Mouse (Mus musculus) CH12.LX (cell line): ENCODE results near the gene Pdzrn4. TPM values are rescaled to one million over a fixed set of nuclear protein-coding genes. Genes with fewer than 3 reads are reported as not detected.
"Not testable (repeated sequence)": the region's sequence is repeated elsewhere in the genome, so short reads cannot be mapped to it uniquely, and the experiment has no call there.

Experiments used
- DNase-seq: peaks from one replicate; pipeline ENCODE4 v3.0.0-alpha.2; 2013; ENCODE audit errors: extremely low read depth
- H3K27ac ChIP-seq: 2 replicates; pipeline ENCODE4 v1.5.1; 2012; ENCODE audit warnings: low read depth, mild to moderate bottlenecking, control low read depth, moderate library complexity; ENCODE audit not compliant: insufficient read depth
- H3K27me3 ChIP-seq: replicated peaks from 2 replicates; pipeline ENCODE3; 2012; ENCODE audit warnings: inconsistent platforms
- H3K36me3 ChIP-seq, 2 experiments: replicated peaks in 1 of 2; 2 replicates each; pipeline versions ENCODE3 to v1.6.1; 2012; ENCODE audit warnings: inconsistent platforms in 1 of 2, low read length in 1 of 2, mild to moderate bottlenecking in 1 of 2, mixed read lengths in 1 of 2, moderate library complexity in 1 of 2; ENCODE audit not compliant: control insufficient read depth in 1 of 2, insufficient read depth in 1 of 2
- H3K4me1 ChIP-seq, 2 experiments: 2 replicates each; pipeline ENCODE4 v1.6.1; 2012; ENCODE audit warnings: inconsistent platforms in 1 of 2, moderate library complexity in 1 of 2; ENCODE audit not compliant: insufficient read depth in 2 of 2, control insufficient read depth in 1 of 2
- H3K4me2 ChIP-seq: 2 replicates; pipeline ENCODE4 v1.6.1; 2012; ENCODE audit warnings: low read depth, mild to moderate bottlenecking, control low read depth; ENCODE audit not compliant: poor library complexity, insufficient read depth, severe bottlenecking
- H3K4me3 ChIP-seq, 3 experiments: fragments of 150-350 bp in 1 of 3; sonication (generic) in 1 of 3; replicated peaks in 1 of 3; 2 replicates each; pipeline versions ENCODE3 to v1.5.1; 2011 to 2012; ENCODE audit warnings: low read depth in 2 of 3, low read length in 2 of 3, mild to moderate bottlenecking in 2 of 3, moderate library complexity in 2 of 3, control low read depth in 1 of 3, improper control_type of control experiment in 1 of 3, inconsistent platforms in 1 of 3, mixed read lengths in 1 of 3; ENCODE audit not compliant: poor library complexity in 1 of 3
- H3K79me2 ChIP-seq: replicated peaks from 2 replicates; pipeline ENCODE4 v1.6.1; 2012; ENCODE audit warnings: mild to moderate bottlenecking, moderate library complexity; ENCODE audit not compliant: control insufficient read depth, poor library complexity, insufficient read depth, severe bottlenecking; ENCODE audit errors: extremely low read depth
- H3K9ac ChIP-seq: 2 replicates; pipeline ENCODE4 v1.6.1; 2012; ENCODE audit warnings: low read depth, mild to moderate bottlenecking, control low read depth, moderate library complexity; ENCODE audit not compliant: insufficient read depth
- H3K9me3 ChIP-seq: replicated peaks from 2 replicates; pipeline ENCODE3; 2012; ENCODE audit warnings: low read length, inconsistent platforms, mixed read lengths
- CTCF ChIP-seq, 2 experiments: IDR thresholded peaks in 1 of 2; conservative IDR thresholded peaks in 1 of 2; 2 replicates each; pipeline ENCODE4 v1.5.1; 2011 to 2012; ENCODE audit warnings: low read depth in 2 of 2, low read length in 2 of 2, improper control_type of control experiment in 1 of 2, inconsistent platforms in 1 of 2, mild to moderate bottlenecking in 1 of 2, moderate library complexity in 1 of 2
- E2F4 ChIP-seq: IDR thresholded peaks from 2 replicates; pipeline ENCODE4 v1.6.1; 2011; ENCODE audit warnings: low read depth, low read length, improper control_type of control experiment; ENCODE audit not compliant: insufficient replicate concordance
- ELF1 ChIP-seq: IDR thresholded peaks from 2 replicates; pipeline ENCODE4 v1.6.1; 2014; ENCODE audit warnings: low read depth, mild to moderate bottlenecking, inconsistent platforms, low read length, improper control_type of control experiment
- EP300 ChIP-seq: IDR thresholded peaks from 2 replicates; pipeline ENCODE4 v1.6.1; 2011; ENCODE audit warnings: low read length, improper control_type of control experiment
- MEF2A ChIP-seq: IDR thresholded peaks from 2 replicates; pipeline ENCODE4 v1.6.1; 2014; ENCODE audit warnings: low read depth, mild to moderate bottlenecking, inconsistent platforms, low read length, improper control_type of control experiment, borderline replicate concordance
- MXI1 ChIP-seq: IDR thresholded peaks from 2 replicates; pipeline ENCODE4 v1.6.1; 2011; ENCODE audit warnings: mild to moderate bottlenecking, low read depth, low read length, improper control_type of control experiment
- SIN3A ChIP-seq: IDR thresholded peaks from 2 replicates; pipeline ENCODE4 v1.6.1; 2012; ENCODE audit warnings: low read length, improper control_type of control experiment, inconsistent platforms
- TBP ChIP-seq: conservative IDR thresholded peaks from 2 replicates; pipeline ENCODE4 v1.6.1; 2011; ENCODE audit warnings: low read depth, low read length, improper control_type of control experiment
- TCF12 ChIP-seq: IDR thresholded peaks from 2 replicates; pipeline ENCODE4 v1.6.1; 2014; ENCODE audit warnings: low read depth, mild to moderate bottlenecking, inconsistent platforms, low read length, improper control_type of control experiment
- UBTF ChIP-seq: IDR thresholded peaks from 2 replicates; pipeline ENCODE4 v1.6.1; 2012; ENCODE audit warnings: low read depth, mild to moderate bottlenecking, inconsistent platforms, low read length, improper control_type of control experiment, moderate library complexity
- ZC3H11A ChIP-seq: IDR thresholded peaks from 2 replicates; pipeline ENCODE4 v1.6.1; 2012; ENCODE audit warnings: low read depth, mild to moderate bottlenecking, inconsistent platforms, low read length, improper control_type of control experiment
- ZMIZ1 ChIP-seq: IDR thresholded peaks from 2 replicates; pipeline ENCODE4 v1.6.1; 2012; ENCODE audit warnings: low read depth, mild to moderate bottlenecking, inconsistent platforms, low read length, improper control_type of control experiment
- ZNF384 ChIP-seq: IDR thresholded peaks from 2 replicates; pipeline ENCODE4 v1.6.1; 2012; ENCODE audit warnings: low read depth, low read length, improper control_type of control experiment, inconsistent platforms
- dilution Hi-C: fragments of 300-500 bp; cut with MboI; formaldehyde crosslinking; loops from 2 replicates; pipeline ENCODE4 v1.14.3; 2020; ENCODE audit warnings: low sequenced_read_pairs; ENCODE audit not compliant: extremely low pct_unique_long_range_greater_than_20kb, extremely low pct_ligation_motif_present
- in situ Hi-C: fragments of 300-500 bp; cut with MboI; formaldehyde crosslinking; loops from 3 replicates; pipeline ENCODE4 v1.14.3; 2019; ENCODE audit warnings: low sequenced_read_pairs, low pct_ligation_motif_present, low pct_unique_long_range_greater_than_20kb, mixed read lengths
- polyA plus RNA-seq: library from polyadenylated mRNA; unstranded; fragments of >175 nt; gene quantifications from 2 replicates; pipeline ENCODE4 v1.2.1, GENCODE M21; 2012; ENCODE audit warnings: low read depth; ENCODE audit not compliant: insufficient read length
- total RNA-seq, 2 experiments: library from RNA; depleted of rRNA; stranded (reverse); fragments of 300-350 nt in 1 of 2; fragments of >200 nt in 1 of 2; gene quantifications; 2 replicates each; pipeline ENCODE4 v1.2.3; 2012 to 2014

Pdzrn4 gene
- total RNA-seq (2012; rRNA removed) (not detected in 2 replicates), total RNA-seq (2014; rRNA removed) (not detected in 2 replicates), polyA plus RNA-seq (not detected in 2 replicates)

DNA sequence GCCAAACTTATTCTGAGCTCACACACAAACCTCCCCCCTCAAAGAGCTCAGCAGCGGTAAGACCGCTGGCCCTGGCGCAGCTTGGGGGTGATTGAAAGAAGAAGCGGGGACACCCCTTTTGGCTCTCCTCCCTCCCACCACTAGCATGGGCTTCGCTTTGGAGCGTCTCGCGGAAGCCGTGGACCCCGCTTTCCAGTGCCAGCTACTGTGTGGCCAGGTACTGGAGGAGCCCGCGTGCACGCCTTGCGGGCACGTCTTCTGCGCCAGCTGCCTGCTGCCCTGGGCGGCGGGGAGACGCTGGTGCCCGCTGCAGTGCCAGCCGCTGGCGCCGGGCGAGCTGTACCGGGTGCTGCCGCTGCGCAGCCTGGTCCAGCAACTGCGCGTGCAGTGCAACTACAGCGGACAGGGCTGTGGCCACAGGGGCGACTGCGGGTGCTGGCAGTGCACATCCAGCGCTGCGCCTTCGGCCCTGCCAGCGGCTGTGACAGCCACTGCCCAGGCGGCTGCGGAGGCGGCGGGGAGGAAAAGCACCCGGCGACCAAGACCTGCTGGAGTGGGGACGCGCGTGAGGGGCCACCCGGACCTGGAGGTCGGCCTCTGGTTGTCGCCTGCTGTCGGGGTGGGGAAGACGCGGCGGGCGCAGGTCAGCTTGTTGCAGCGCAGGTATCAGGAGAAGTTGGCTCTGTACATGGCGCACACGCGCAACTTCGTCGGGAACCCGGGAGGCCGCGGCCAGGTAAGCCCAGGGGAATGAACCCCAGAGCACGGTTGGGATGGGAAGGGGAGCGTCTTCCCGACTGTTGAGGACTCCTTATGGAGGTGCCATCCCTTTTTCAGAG lies at the start of gene Pdzrn4:
Pdzrn4 (plus strand) TSS at position 112 of the 839 bp plus-strand sequence.
- DNase-seq: no peak
- Histone ChIP-seq H3K27me3 (no peaks in the 10 kb centered on the region), H3K79me2 (no peaks in the 10 kb centered on the region), H3K4me1 (no peaks in the 10 kb centered on the region), H3K9me3 (peaks cover 58% of the 10 kb centered on the region), H3K36me3 (no peaks in the 10 kb centered on the region)
- in situ Hi-C loops: no loop called here
- dilution Hi-C loops: no loop called here
- TF ChIP-seq MEF2A: no peak
- TF ChIP-seq, all 38 proteins: peak for 0
- no peak within 1 kb of the TSS for H3K4me3 ChIP-seq
- H3K9ac ChIP-seq: no peak within 1 kb of the TSS
- no peak within 1 kb of the TSS for H3K27ac ChIP-seq
- no peak within 1 kb of the TSS for H3K4me2 ChIP-seq

DNA sequence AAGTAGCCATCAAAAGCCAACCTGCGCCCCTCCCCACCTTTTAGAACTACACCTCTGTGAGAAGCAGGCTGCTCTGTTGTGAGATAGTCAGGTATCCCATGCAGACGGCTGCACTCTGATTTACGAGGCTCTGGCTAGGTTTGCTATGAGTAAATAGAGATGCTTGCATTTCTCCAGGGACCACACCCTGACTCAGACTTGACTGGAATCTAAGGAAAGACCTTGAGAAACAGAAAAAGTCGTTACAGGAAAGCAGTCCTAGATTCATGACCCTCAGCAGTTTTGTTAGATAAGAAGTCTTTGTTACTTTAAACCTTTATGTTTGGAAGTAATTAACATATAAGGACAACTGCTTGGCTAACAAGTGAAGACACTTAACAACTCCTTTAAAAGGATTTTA lies 49.3 kb upstream of the Pdzrn4 start:
- no peak overlapping the region for H3K4me2 ChIP-seq
- H3K27ac ChIP-seq: no peak overlapping the region
- no peaks in the 10 kb centered on the region for H3K79me2 ChIP-seq
- in situ Hi-C loops: no loop called here
- no peak for TF ChIP-seq ZC3H11A
- TF ChIP-seq MXI1: no peak
- TF ChIP-seq EP300: no peak
- no peak for TF ChIP-seq E2F4
- TF ChIP-seq ZMIZ1: no peak
- TF ChIP-seq MEF2A: no peak
- TF ChIP-seq, all 38 proteins: peak for 0
- Histone ChIP-seq H3K36me3 (no peaks in the 10 kb centered on the region), H3K27me3 (no peaks in the 10 kb centered on the region), H3K9me3 (peaks cover 61% of the 10 kb centered on the region), H3K4me3 (no peak overlapping the region), H3K9ac (no peak overlapping the region), H3K4me1 (no peaks in the 10 kb centered on the region)
- dilution Hi-C loops: no loop called here
- no peak for DNase-seq

DNA sequence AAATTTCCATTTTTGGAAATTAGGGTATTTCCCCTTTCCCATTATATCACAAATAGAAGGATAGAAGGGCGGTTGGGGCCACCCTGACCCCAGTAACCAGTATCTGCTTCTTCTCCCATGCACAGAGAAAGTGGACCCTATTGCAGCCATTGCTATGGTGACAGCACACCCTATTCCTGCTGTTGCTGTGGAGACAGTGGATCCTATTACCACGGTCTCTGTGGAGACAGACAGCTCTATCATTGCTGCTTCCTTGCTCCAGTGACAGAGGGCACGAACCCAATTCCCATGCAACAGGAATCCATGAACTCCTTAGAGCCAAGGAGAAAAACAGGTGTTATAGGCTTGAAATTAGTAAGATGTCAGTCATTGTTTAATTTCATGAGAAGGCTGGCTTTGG lies 48.8 kb upstream of the Pdzrn4 start:
- H3K9me3 ChIP-seq: peaks cover 63% of the 10 kb centered on the region
- in situ Hi-C loops: no loop called here
- no peaks in the 10 kb centered on the region for H3K4me1 ChIP-seq
- H3K4me2 ChIP-seq: no peak overlapping the region
- no peak for DNase-seq
- no peak for TF ChIP-seq ZNF384
- TF ChIP-seq ZC3H11A: no peak
- no peak for TF ChIP-seq TCF12
- TF ChIP-seq SIN3A: no peak
- no peak for TF ChIP-seq EP300
- no peak for TF ChIP-seq UBTF
- no peak for TF ChIP-seq MEF2A
- TF ChIP-seq CTCF (conservative IDR thresholded peaks at IDR 0.05 in 1 of 2, IDR thresholded peaks at IDR 0.05 in 1 of 2; ENCODE audit: low read depth in 2 of 2, low read length in 2 of 2): no peak
- TF ChIP-seq ELF1: no peak
- no peak for TF ChIP-seq TBP
- no peaks in the 10 kb centered on the region for H3K36me3 ChIP-seq
- H3K27me3 ChIP-seq: no peaks in the 10 kb centered on the region
- H3K27ac ChIP-seq: no peak overlapping the region
- dilution Hi-C loops: no loop called here
- H3K9ac ChIP-seq: no peak overlapping the region
- no peak overlapping the region for H3K4me3 ChIP-seq
- H3K79me2 ChIP-seq: no peaks in the 10 kb centered on the region

DNA sequence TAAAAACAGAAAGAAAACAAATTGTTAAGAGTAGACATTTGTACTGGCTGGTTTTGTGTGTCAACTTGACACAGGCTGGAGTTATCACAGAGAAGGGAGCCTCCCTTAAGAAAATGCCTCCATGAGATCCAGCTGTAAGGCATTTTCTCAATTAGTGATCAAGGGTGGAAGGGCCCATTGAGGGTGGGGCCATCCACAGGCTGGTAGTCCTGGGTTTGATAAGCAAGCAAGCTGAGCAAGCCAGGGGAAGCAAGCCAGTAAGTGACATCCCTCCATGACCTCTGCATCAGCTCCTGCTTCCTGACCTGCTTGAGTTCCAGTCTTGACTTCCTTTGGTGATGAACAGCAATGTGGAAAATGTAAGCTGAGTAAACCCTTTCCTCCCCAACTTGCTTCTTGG lies 48.2 kb upstream of the Pdzrn4 start:
- H3K4me1 ChIP-seq, H3K27me3 ChIP-seq, in situ Hi-C loops, DNase-seq, H3K36me3 ChIP-seq, H3K9ac ChIP-seq, H3K79me2 ChIP-seq, H3K4me3 ChIP-seq, dilution Hi-C loops, H3K4me2 ChIP-seq, H3K27ac ChIP-seq: not testable (repeated sequence)
- H3K9me3 ChIP-seq: peaks cover 65% of the 10 kb centered on the region
